Mouse (Mus musculus): ENCODE results near the gene Ccdc158. TPM values are rescaled to one million over a fixed set of nuclear protein-coding genes. Genes with fewer than 3 reads are reported as not detected.

Gene Ccdc158
- polyA plus RNA-seq, 1 experiment from 2014 or later, result 0.23 TPM

- Histone ChIP-seq H3K27me3 (replicated peaks) (peaks cover 8% of the 10 kb centered on the region), H3K27ac (no peak overlapping the region), H3K4me3 (no peak overlapping the region), H3K4me2 (no peak overlapping the region), H3K4me1 (no peaks in the 10 kb centered on the region), H3K36me3 (no peaks in the 10 kb centered on the region), H3K9me3 (replicated peaks) (no peaks in the 10 kb centered on the region), H3K9ac (no peak overlapping the region)
- no peak for ATAC-seq
- WGBS (ENCODE audit: insufficient replicate concordance), result 70% methylated on average over 8 of the region's 8 CpGs
Observed at GRCm38 (mm10) chr5:92703671-92704070, 28.6 kb upstream of the Ccdc158 start.

- no peak overlapping the region for H3K4me2 ChIP-seq
- H3K4me3 ChIP-seq, result no peak overlapping the region
- no peaks in the 10 kb centered on the region for H3K9me3 ChIP-seq (replicated peaks)
- H3K27ac ChIP-seq, result no peak overlapping the region
- H3K9ac ChIP-seq, result no peak overlapping the region
- peaks cover 11% of the 10 kb centered on the region for H3K27me3 ChIP-seq (replicated peaks)
- H3K36me3 ChIP-seq, result no peaks in the 10 kb centered on the region
- no peak for ATAC-seq
- 65% methylated on average over 11 of the region's 11 CpGs for WGBS (ENCODE audit: insufficient replicate concordance)
- H3K4me1 ChIP-seq, result no peaks in the 10 kb centered on the region
Observed at GRCm38 (mm10) chr5:92701750-92702149, 26.7 kb upstream of the Ccdc158 start.

- Histone ChIP-seq H3K27ac (no peak overlapping the region), H3K36me3 (no peaks in the 10 kb centered on the region), H3K9me3 (replicated peaks) (no peaks in the 10 kb centered on the region), H3K27me3 (replicated peaks) (peaks cover 11% of the 10 kb centered on the region), H3K4me2 (peak overlapping the region; percentile 24; the same call in 1 of the 2 replicates), H3K4me1 (no peaks in the 10 kb centered on the region), H3K4me3 (no peak overlapping the region), H3K9ac (no peak overlapping the region)
- 33% methylated on average over 17 of the region's 17 CpGs for WGBS (ENCODE audit: insufficient replicate concordance)
- ATAC-seq, result no peak
Observed at GRCm38 (mm10) chr5:92698837-92699529, 23.9 kb upstream of the Ccdc158 start.

DNA sequence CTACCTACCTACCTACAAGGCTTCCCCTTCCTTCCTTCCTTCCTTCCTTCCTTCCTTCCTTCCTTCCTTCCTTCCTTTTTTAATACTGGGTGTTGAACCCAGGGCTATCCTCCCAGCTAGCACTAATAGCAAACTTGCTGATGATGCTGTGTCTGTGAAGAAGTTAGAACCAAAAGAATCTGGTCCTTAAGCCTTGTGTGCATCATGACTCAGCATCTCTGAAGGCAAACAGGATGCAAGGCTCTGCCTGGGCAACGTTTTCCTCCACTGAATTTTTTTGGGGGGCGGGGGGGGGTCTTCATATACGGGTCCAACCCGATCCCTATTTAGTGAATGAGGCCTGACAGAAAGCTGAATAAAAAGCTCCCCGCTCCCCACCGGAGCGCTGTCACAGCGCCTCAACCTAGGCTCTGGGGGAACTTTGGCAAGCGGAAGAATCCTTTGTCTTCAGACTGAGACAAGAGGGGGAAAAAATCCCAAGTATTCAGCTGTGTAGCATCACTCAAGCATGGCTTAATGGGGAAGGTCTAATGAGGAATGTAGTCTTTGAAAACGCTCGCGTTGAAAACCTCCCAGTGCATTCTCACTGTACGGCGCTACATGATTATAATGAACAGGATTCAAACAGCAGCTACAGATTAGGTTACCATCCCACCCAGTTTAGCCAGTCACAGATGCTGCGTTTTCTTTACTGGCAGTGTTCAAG is 23.2 kb upstream of the Ccdc158 start:
- Histone ChIP-seq H3K9me3 (replicated peaks) (0 out of 2 replicates have a peak, but pooled peaks cover 4% of the 10 kb centered on the region), H3K36me3 (no peaks in the 10 kb centered on the region), H3K4me3 (no peak overlapping the region), H3K4me2 (peak overlapping the region; percentile 24), H3K4me1 (no peaks in the 10 kb centered on the region), H3K27me3 (replicated peaks) (peaks cover 11% of the 10 kb centered on the region), H3K9ac (no peak overlapping the region), H3K27ac (no peak overlapping the region)
- ATAC-seq, result no peak
- WGBS (ENCODE audit: insufficient replicate concordance), result 13% methylated on average over 15 of the region's 15 CpGs

GRCm38 (mm10) chr5:92694316-92694995 is 19.4 kb upstream of the Ccdc158 start:
- Histone ChIP-seq H3K4me2 (no peak overlapping the region), H3K4me3 (no peak overlapping the region), H3K27me3 (replicated peaks) (peaks cover 11% of the 10 kb centered on the region), H3K36me3 (no peaks in the 10 kb centered on the region), H3K4me1 (no peaks in the 10 kb centered on the region), H3K27ac (no peak overlapping the region), H3K9ac (no peak overlapping the region), H3K9me3 (replicated peaks) (0 out of 2 replicates have a peak, but pooled peaks cover 4% of the 10 kb centered on the region)
- ATAC-seq, result no peak
- 81% methylated on average over 10 of the region's 10 CpGs for WGBS (ENCODE audit: insufficient replicate concordance)

- no peak overlapping the region for H3K4me2 ChIP-seq
- peaks cover 4% of the 10 kb centered on the region for H3K27me3 ChIP-seq (replicated peaks)
- H3K4me1 ChIP-seq, result no peaks in the 10 kb centered on the region
- no peak overlapping the region for H3K27ac ChIP-seq
- H3K9ac ChIP-seq, result no peak overlapping the region
- no peak overlapping the region for H3K4me3 ChIP-seq
- no peaks in the 10 kb centered on the region for H3K36me3 ChIP-seq
- WGBS (ENCODE audit: insufficient replicate concordance), result 64% methylated on average over 3 of the region's 3 CpGs
- ATAC-seq, result no peak
- 0 out of 2 replicates have a peak, but pooled peaks cover 4% of the 10 kb centered on the region for H3K9me3 ChIP-seq (replicated peaks)
Observed at GRCm38 (mm10) chr5:92693744-92694143, 18.7 kb upstream of the Ccdc158 start.

GRCm38 (mm10) chr5:92692206-92693007 is 17.3 kb upstream of the Ccdc158 start:
- Histone ChIP-seq H3K27me3 (replicated peaks) (no peaks in the 10 kb centered on the region), H3K27ac (no peak overlapping the region), H3K9ac (no peak overlapping the region), H3K36me3 (no peaks in the 10 kb centered on the region), H3K9me3 (replicated peaks) (0 out of 2 replicates have a peak, but pooled peaks cover 4% of the 10 kb centered on the region), H3K4me3 (no peak overlapping the region), H3K4me1 (no peaks in the 10 kb centered on the region), H3K4me2 (no peak overlapping the region)
- ATAC-seq, result no peak
- 65% methylated on average over 16 of the region's 16 CpGs for WGBS (ENCODE audit: insufficient replicate concordance)

- no peaks in the 10 kb centered on the region for H3K36me3 ChIP-seq
- no peak overlapping the region for H3K4me2 ChIP-seq
- H3K27me3 ChIP-seq (replicated peaks), result peaks cover 19% of the 10 kb centered on the region
- H3K4me1 ChIP-seq, result no peaks in the 10 kb centered on the region
- WGBS (ENCODE audit: insufficient replicate concordance), result 78% methylated on average over 9 of the region's 9 CpGs
- no peak overlapping the region for H3K9ac ChIP-seq
- ATAC-seq, result no peak
- H3K27ac ChIP-seq, result no peak overlapping the region
- H3K9me3 ChIP-seq (replicated peaks), result 0 out of 2 replicates have a peak, but pooled peaks cover 1% of the 10 kb centered on the region
- no peak overlapping the region for H3K4me3 ChIP-seq
Observed at GRCm38 (mm10) chr5:92688569-92688968, 13.5 kb upstream of the Ccdc158 start.

GRCm38 (mm10) chr5:92688124-92688523 is 13.1 kb upstream of the Ccdc158 start:
- Histone ChIP-seq H3K27ac (no peak overlapping the region), H3K9me3 (replicated peaks) (no peaks in the 10 kb centered on the region), H3K36me3 (no peaks in the 10 kb centered on the region), H3K9ac (no peak overlapping the region), H3K27me3 (replicated peaks) (peaks cover 23% of the 10 kb centered on the region), H3K4me1 (no peaks in the 10 kb centered on the region), H3K4me2 (no peak overlapping the region), H3K4me3 (no peak overlapping the region)
- WGBS (ENCODE audit: insufficient replicate concordance), result 63% methylated on average over 5 of the region's 5 CpGs
- ATAC-seq, result no peak

DNA sequence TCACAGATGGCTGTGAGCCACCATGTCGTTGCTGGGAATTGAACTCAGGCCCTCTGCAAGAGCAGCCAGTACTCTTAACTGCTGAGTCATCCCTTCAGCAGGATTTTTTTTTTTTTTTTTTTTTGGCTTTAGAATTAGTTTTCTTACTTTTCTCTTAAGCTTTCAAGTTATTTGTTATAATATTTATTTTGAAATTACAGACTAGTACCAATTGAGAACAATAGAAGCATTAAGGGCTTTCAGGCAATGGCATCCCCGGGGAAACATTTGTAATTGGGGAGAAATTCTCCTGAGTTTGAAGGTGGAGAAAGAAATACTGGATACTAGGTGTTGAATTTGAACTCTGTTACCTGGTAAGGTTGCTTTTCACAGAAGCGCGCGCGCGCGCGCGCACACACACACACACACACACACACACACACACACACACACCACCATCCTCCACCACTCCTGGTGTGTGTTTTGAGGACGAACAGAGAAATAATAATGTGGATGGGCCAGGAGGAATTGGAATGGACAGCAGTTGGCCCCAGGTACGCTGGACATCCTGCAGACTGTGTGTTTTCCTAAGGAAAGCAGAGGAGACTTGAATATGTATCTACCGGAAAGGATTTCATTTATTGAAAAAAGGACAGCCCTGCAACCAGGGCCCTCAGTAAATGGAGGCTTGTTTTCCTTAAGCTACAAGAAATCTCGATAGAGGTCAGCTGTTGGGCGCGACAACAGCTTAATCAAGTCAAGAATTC is 9.8 kb upstream of the Ccdc158 start:
- Histone ChIP-seq H3K4me1 (no peaks in the 10 kb centered on the region), H3K4me3 (no peak overlapping the region), H3K9ac (no peak overlapping the region), H3K27ac (no peak overlapping the region), H3K36me3 (no peaks in the 10 kb centered on the region), H3K4me2 (no peak overlapping the region), H3K27me3 (replicated peaks) (peaks cover 51% of the 10 kb centered on the region), H3K9me3 (replicated peaks) (no peaks in the 10 kb centered on the region)
- 84% methylated on average over 16 of the region's 16 CpGs for WGBS (ENCODE audit: insufficient replicate concordance)
- ATAC-seq, result no peak

DNA sequence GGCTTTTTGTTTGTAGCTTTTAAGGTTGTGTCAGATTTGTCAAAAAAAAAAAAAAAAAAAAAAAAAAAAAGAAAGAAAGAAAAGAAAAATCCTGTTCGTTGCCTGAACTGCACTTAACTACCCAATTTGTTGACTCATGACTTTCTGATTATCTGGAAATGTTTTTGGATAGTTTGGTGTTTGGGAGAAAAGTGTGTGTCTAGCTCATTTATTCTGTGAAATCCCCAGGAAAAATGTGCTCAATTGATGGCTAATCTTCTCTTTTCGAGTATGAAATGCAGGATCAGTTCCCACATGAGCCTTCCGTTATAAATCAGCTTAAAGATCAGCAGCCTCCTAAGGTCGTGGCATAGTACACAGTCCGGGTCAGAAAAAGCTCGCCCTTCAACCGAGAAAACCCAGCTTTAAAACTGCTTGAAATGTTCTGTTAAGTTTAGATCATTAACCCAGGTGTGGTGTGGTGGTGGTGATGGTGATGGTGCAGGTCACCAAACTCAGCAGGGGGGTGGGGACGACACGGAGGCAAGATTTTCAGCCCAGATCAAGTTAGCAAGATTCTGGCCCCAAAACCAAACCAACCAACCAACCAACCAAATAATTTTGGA is 8.9 kb upstream of the Ccdc158 start:
- Histone ChIP-seq H3K4me2 (no peak overlapping the region), H3K4me3 (peak overlapping the region; percentile 41; the same call in 1 of the 2 replicates), H3K9me3 (replicated peaks) (no peaks in the 10 kb centered on the region), H3K27me3 (replicated peaks) (peaks cover 51% of the 10 kb centered on the region), H3K9ac (no peak overlapping the region), H3K36me3 (no peaks in the 10 kb centered on the region), H3K4me1 (no peaks in the 10 kb centered on the region), H3K27ac (no peak overlapping the region)
- no peak for ATAC-seq
- 30% methylated on average over 9 of the region's 9 CpGs for WGBS (ENCODE audit: insufficient replicate concordance)
